Mouse (Mus musculus) lung, postnatal 36 days (tissue): ENCODE data around the gene Scgb2b18.
"Not testable (repeated sequence)": the region's sequence is repeated elsewhere in the genome, so short reads cannot be mapped to it uniquely, and the experiment has no call there.

ENCODE experiments used
- DNase-seq: peaks from one replicate; pipeline ENCODE4 v3.0.0; 2022; ENCODE audit warnings: mixed read lengths

Scgb2b18 gene

DNA sequence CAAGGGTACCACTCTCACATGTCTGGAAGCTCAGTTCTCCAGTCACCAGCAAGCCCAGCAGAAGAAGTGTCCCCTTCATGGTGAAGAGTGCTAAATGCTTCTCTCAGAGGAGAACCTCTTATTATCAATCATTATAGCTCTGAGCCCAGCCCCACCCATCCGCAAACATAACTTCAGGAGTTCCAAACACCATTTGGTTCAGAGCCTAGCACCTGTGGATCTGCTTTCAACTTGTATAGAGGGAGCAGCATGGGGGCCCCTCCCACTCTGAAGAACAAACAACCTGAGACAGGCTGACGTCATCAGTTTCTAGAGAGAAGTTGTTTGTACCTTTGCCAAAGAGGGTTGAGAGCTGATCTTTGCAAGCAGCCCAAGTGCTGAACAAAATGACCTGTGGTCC is at the start of gene Scgb2b18:
Gene Scgb2b18, minus strand, starts transcription at position 101 of the 400 bp plus-strand sequence.
- DNase-seq = not testable (repeated sequence)

DNA sequence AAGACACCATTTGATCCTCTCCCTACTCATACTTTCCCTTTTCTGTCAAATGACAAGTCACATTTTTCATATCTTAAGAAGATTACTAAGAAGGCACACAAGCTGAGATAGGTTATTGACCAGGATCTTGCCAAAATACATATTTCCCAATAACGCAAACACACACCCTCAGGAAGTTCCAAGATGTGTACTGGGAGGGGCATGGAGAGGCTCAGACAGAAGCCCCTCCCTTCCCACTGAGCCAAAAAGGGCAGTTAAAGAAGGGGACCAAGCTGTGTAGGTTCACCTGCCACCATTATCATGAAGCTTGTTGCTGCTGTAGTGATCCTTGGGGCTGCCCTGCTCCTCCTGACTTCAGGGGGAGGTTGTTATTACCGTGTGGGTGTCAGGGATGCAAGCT is 11.6 kb upstream of the Scgb2b18 start, which contains the start of gene Scgb1b18:
Gene Scgb1b18, plus strand, starts transcription at position 301 of the 400 bp plus-strand sequence.
- not testable (repeated sequence) for DNase-seq
